Mouse (Mus musculus) heart, embryonic 11.5 days (tissue): Measurements from ENCODE around the gene Skil. TPM values are rescaled to one million over a fixed set of nuclear protein-coding genes. Genes with fewer than 3 reads are reported as not detected.

ENCODE experiments used
- ATAC-seq: fragments of 200-750 bp; cut with Nextera tagmentation; replicated peaks from 2 replicates; pipeline ENCODE4 v1.8.0; 2017; ENCODE audit warnings: moderate library complexity; ENCODE audit not compliant: insufficient number of reproducible peaks, low FRiP score, low TSS enrichment
- H3K27ac ChIP-seq: fragments of 300-500 bp; sonication (generic); 2 replicates; pipeline ENCODE4 v1.5.1; 2014; ENCODE audit warnings: mild to moderate bottlenecking, low read depth, low read length
- H3K27me3 ChIP-seq: fragments of 300-500 bp; sonication (generic); 2 replicates; pipeline ENCODE4 v1.6.1; 2014; ENCODE audit warnings: mild to moderate bottlenecking, low read length, mixed read lengths; ENCODE audit not compliant: control insufficient read depth, insufficient read depth
- H3K36me3 ChIP-seq: fragments of 300-500 bp; sonication (generic); 2 replicates; pipeline ENCODE4 v1.6.1; 2014; ENCODE audit warnings: mild to moderate bottlenecking, low read length, moderate library complexity, mixed read lengths; ENCODE audit not compliant: control insufficient read depth, insufficient read depth
- H3K4me1 ChIP-seq: fragments of 300-500 bp; sonication (generic); 2 replicates; pipeline ENCODE4 v1.6.1; 2014; ENCODE audit warnings: low read length; ENCODE audit not compliant: control insufficient read depth, insufficient read depth
- H3K4me2 ChIP-seq: fragments of 300-500 bp; sonication (generic); 2 replicates; pipeline ENCODE4 v1.6.1; 2014; ENCODE audit warnings: mild to moderate bottlenecking, moderate library complexity
- H3K4me3 ChIP-seq: fragments of 300-500 bp; sonication (generic); 2 replicates; pipeline ENCODE4 v1.5.1; 2014; ENCODE audit warnings: low read depth, low read length
- H3K9ac ChIP-seq: fragments of 300-500 bp; sonication (generic); 2 replicates; pipeline ENCODE4 v1.6.1; 2014; ENCODE audit warnings: mild to moderate bottlenecking, low read depth, low read length, moderate library complexity
- H3K9me3 ChIP-seq: fragments of 300-500 bp; sonication (generic); replicated peaks from 2 replicates; pipeline ENCODE4 v1.6.1; 2016; ENCODE audit warnings: low read length; ENCODE audit not compliant: control insufficient read depth
- WGBS: fragments of 180-500 bp; shearing (Covaris S2); extraction: QIAGEN DNeasy Blood & Tissue Kit; methylation state at CpG from one replicate; pipeline ENCODE4 v1.1.7; 2014; ENCODE audit not compliant: insufficient replicate concordance; 5-methylcytosine and 5-hydroxymethylcytosine counted together
- polyA plus RNA-seq: library from polyadenylated mRNA; unstranded; fragments of >200 nt; fragmentation: Nextera tagmentation; extraction: Ambion mirVana; gene quantifications from 2 replicates; pipeline ENCODE4 v1.2.1, GENCODE M21; 2014

The Skil gene
- polyA plus RNA-seq = 26.3 and 32.4 TPM in 2 replicates

GRCm38 (mm10) chr3:31094531-31095178 is at the start of gene Skil:
Gene Skil, plus strand, starts transcription at chr3:31095058.
- ATAC-seq = peak; percentile 94
- Histone ChIP-seq H3K36me3 (0 out of 2 replicates have a peak, but pooled peaks cover 3% of the 10 kb centered on the region), H3K4me1 (peaks cover 17% of the 10 kb centered on the region), H3K27me3 (no peaks in the 10 kb centered on the region), H3K4me2 (peak within 1 kb of the TSS; percentile 76), H3K9ac (peak within 1 kb of the TSS; percentile 95), H3K27ac (peak within 1 kb of the TSS; percentile 99), H3K4me3 (peak within 1 kb of the TSS; percentile 99), H3K9me3 (no peaks in the 10 kb centered on the region)
- WGBS = 1% methylated on average over 30 of the region's 109 CpGs

GRCm38 (mm10) chr3:31047263-31047662 is 47.6 kb upstream of the Skil start:
- no peak overlapping the region for H3K27ac ChIP-seq
- peaks cover 7% of the 10 kb centered on the region for H3K36me3 ChIP-seq
- no peaks in the 10 kb centered on the region for H3K27me3 ChIP-seq
- H3K4me2 ChIP-seq = no peak overlapping the region
- H3K9ac ChIP-seq = no peak overlapping the region
- no peak overlapping the region for H3K4me3 ChIP-seq
- WGBS = 71% methylated on average over 3 of the region's 3 CpGs
- H3K9me3 ChIP-seq = no peaks in the 10 kb centered on the region
- H3K4me1 ChIP-seq = no peaks in the 10 kb centered on the region
- no peak for ATAC-seq

GRCm38 (mm10) chr3:31049087-31049486 is 45.8 kb upstream of the Skil start:
- Histone ChIP-seq H3K27me3 (no peaks in the 10 kb centered on the region), H3K4me2 (no peak overlapping the region), H3K36me3 (peaks cover 7% of the 10 kb centered on the region), H3K4me1 (no peaks in the 10 kb centered on the region), H3K4me3 (no peak overlapping the region), H3K9ac (no peak overlapping the region), H3K9me3 (no peaks in the 10 kb centered on the region), H3K27ac (no peak overlapping the region)
- no peak for ATAC-seq
- WGBS = 80% methylated on average over 5 of the region's 5 CpGs

GRCm38 (mm10) chr3:31050375-31050774 is 44.5 kb upstream of the Skil start:
- 69% methylated on average over 7 of the region's 7 CpGs for WGBS
- no peak overlapping the region for H3K4me3 ChIP-seq
- H3K27ac ChIP-seq = no peak overlapping the region
- no peak overlapping the region for H3K9ac ChIP-seq
- no peaks in the 10 kb centered on the region for H3K9me3 ChIP-seq
- peaks cover 7% of the 10 kb centered on the region for H3K36me3 ChIP-seq
- ATAC-seq = no peak
- no peaks in the 10 kb centered on the region for H3K4me1 ChIP-seq
- H3K27me3 ChIP-seq = no peaks in the 10 kb centered on the region
- H3K4me2 ChIP-seq = no peak overlapping the region

GRCm38 (mm10) chr3:31051730-31052129 is 43.1 kb upstream of the Skil start:
- Histone ChIP-seq H3K27me3 (no peaks in the 10 kb centered on the region), H3K9ac (no peak overlapping the region), H3K36me3 (peaks cover 7% of the 10 kb centered on the region), H3K27ac (no peak overlapping the region), H3K4me2 (no peak overlapping the region), H3K4me1 (no peaks in the 10 kb centered on the region), H3K9me3 (no peaks in the 10 kb centered on the region), H3K4me3 (no peak overlapping the region)
- ATAC-seq = no peak
- 78% methylated on average over 9 of the region's 9 CpGs for WGBS

GRCm38 (mm10) chr3:31053191-31053590 is 41.7 kb upstream of the Skil start:
- H3K36me3 ChIP-seq = peaks cover 7% of the 10 kb centered on the region
- H3K4me3 ChIP-seq = no peak overlapping the region
- no peaks in the 10 kb centered on the region for H3K9me3 ChIP-seq
- no peaks in the 10 kb centered on the region for H3K27me3 ChIP-seq
- no peak overlapping the region for H3K9ac ChIP-seq
- H3K27ac ChIP-seq = no peak overlapping the region
- ATAC-seq = no peak
- H3K4me1 ChIP-seq = no peaks in the 10 kb centered on the region
- WGBS = 90% methylated on average over 9 of the region's 9 CpGs
- H3K4me2 ChIP-seq = no peak overlapping the region

- Histone ChIP-seq H3K27me3 (no peaks in the 10 kb centered on the region), H3K27ac (no peak overlapping the region), H3K9me3 (no peaks in the 10 kb centered on the region), H3K4me1 (no peaks in the 10 kb centered on the region), H3K36me3 (peaks cover 3% of the 10 kb centered on the region), H3K4me3 (no peak overlapping the region), H3K9ac (no peak overlapping the region), H3K4me2 (no peak overlapping the region)
- 69% methylated on average over 8 of the region's 8 CpGs for WGBS
- no peak for ATAC-seq
These were observed 40.0 kb upstream of the Skil start for GRCm38 (mm10) chr3:31054888-31055287.

- 25% methylated on average over 17 of the region's 17 CpGs for WGBS
- no peaks in the 10 kb centered on the region for H3K9me3 ChIP-seq
- peak; percentile 69 for ATAC-seq
These were observed 38.7 kb upstream of the Skil start for GRCm38 (mm10) chr3:31056047-31056650.

More at GRCm38 (mm10) chr3:31056047-31056650, 38.7 kb upstream of the Skil start:
- Histone ChIP-seq H3K36me3 (no peaks in the 10 kb centered on the region), H3K27me3 (no peaks in the 10 kb centered on the region), H3K4me1 (no peaks in the 10 kb centered on the region), H3K27ac (peak overlapping the region; percentile 29; the same call in 1 of the 2 replicates), H3K9ac (peak overlapping the region; percentile 52), H3K4me3 (peak overlapping the region; percentile 45), H3K4me2 (peak overlapping the region; percentile 68)
